Mouse (Mus musculus) G1E (cell line): ENCODE results near the gene Letm1. TPM values are rescaled to one million over a fixed set of nuclear protein-coding genes. Genes with fewer than 3 reads are reported as not detected.
A peak's percentile ranks its signal among the peaks of the same experiment; 100 is the strongest.

ENCODE experiments used
- ATAC-seq: 2 replicates; pipeline ENCODE4 v1.8.0; 2016; ENCODE audit warnings: mild to moderate bottlenecking; ENCODE audit not compliant: insufficient number of reproducible peaks, poor library complexity, low FRiP score, severe bottlenecking; ENCODE audit errors: extremely low read depth
- DNase-seq: peaks from one replicate; pipeline ENCODE4 v3.0.0; 2012; ENCODE audit warnings: low spot score
- H3K27me3 ChIP-seq: 2 replicates; pipeline ENCODE4 v1.6.1; 2012; ENCODE audit warnings: mild to moderate bottlenecking, low read length, inconsistent platforms; ENCODE audit not compliant: insufficient read depth
- H3K36me3 ChIP-seq: replicated peaks from 2 replicates; pipeline ENCODE3; 2012; ENCODE audit warnings: mild to moderate bottlenecking, inconsistent platforms
- H3K4me1 ChIP-seq: 2 replicates; pipeline ENCODE4 v1.6.1; 2012; ENCODE audit warnings: low read depth, low read length, inconsistent platforms, mixed read lengths; ENCODE audit not compliant: insufficient read depth
- H3K4me3 ChIP-seq: 2 replicates; pipeline ENCODE4 v1.5.1; 2012; ENCODE audit warnings: low read depth, mild to moderate bottlenecking, inconsistent platforms, low read length, moderate library complexity, mixed read lengths
- H3K9me3 ChIP-seq: replicated peaks from 2 replicates; pipeline ENCODE4 v1.6.1; 2012; ENCODE audit warnings: inconsistent platforms
- CTCF ChIP-seq: IDR thresholded peaks from 2 replicates; pipeline ENCODE4 v1.5.1; 2012; ENCODE audit warnings: low read depth, low read length, inconsistent platforms, mixed read lengths
- GATA1 ChIP-seq: IDR thresholded peaks from 2 replicates; pipeline ENCODE4 v1.6.1; 2012; ENCODE audit warnings: borderline replicate concordance, low read length, inconsistent platforms, mixed read lengths
- GATA2 ChIP-seq: IDR thresholded peaks from 2 replicates; pipeline ENCODE4 v1.6.1; 2012; ENCODE audit warnings: low read depth, low read length, inconsistent platforms, borderline replicate concordance
- POLR2AphosphoS5 ChIP-seq: IDR thresholded peaks from 2 replicates; pipeline ENCODE4 v1.6.1; 2012; ENCODE audit warnings: low read depth, low read length, inconsistent platforms; ENCODE audit not compliant: insufficient replicate concordance
- TAL1 ChIP-seq: conservative IDR thresholded peaks from 2 replicates; pipeline ENCODE4 v1.6.1; 2012; ENCODE audit warnings: low read depth, low read length, inconsistent platforms, mixed read lengths
- polyA plus RNA-seq: library from polyadenylated mRNA; stranded (reverse); fragments of >175 nt; gene quantifications from 2 replicates; pipeline ENCODE4 v1.2.3, GENCODE M21; 2012
- total RNA-seq, 2 experiments: library from RNA; stranded (forward) in 1 of 2; stranded (reverse) in 1 of 2; fragments of 200-1000 nt in 1 of 2; fragments of >200 nt in 1 of 2; fragmentation: Nextera tagmentation in 1 of 2; gene quantifications; 2 replicates each; pipeline ENCODE4 v1.2.3; 2014 to 2017

Letm1 gene
- 20.8 and 21.6 TPM in 2 replicates for total RNA-seq (2014; fragmentation: Nextera tagmentation)
- total RNA-seq (2017): 11.8 and 14.6 TPM in 2 replicates
- 25.4 and 28.6 TPM in 2 replicates for polyA plus RNA-seq

DNA sequence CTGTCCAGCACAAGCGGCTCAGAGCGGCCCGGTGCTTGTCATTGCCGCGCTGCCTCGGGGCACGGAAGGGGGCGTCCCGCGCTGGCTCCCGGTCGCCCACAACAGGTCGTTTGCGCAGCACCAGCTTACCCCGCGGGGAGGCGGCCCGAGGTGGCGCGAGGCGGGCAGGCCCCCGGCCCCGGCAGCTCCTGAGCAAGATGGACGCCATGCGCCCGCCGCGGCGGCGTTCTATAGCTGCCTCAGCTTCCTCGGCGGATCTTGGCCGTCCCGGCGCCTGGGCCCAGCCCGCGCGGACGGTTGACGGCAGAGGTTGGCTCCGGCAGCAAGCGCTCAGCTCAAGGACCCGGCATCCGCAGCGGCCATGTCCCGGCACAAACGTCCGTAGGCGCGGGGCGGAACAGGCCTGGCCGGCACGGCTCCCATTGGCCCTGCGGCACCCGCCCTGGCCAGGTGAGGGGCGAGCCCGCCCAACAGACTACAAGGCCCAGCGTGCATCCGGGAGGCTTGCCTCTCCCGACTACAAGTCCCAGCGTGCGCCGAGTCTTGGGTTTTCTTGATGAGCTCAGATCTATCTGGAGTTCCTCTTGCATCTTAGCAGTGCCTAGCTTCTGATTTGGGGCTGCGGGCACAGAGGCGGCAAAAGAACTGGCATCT lies at the start of gene Letm1:
Letm1 (minus strand) TSS at position 473 of the 654 bp plus-strand sequence.
- TF ChIP-seq GATA1: no peak
- TF ChIP-seq CTCF: no peak
- TF ChIP-seq GATA2: no peak
- no peak for TF ChIP-seq TAL1
- no peak for TF ChIP-seq POLR2AphosphoS5
- peak within 1 kb of the TSS; percentile 88 for H3K4me3 ChIP-seq
- peak; percentile 94 for DNase-seq
- H3K9me3 ChIP-seq: no peaks in the 10 kb centered on the region
- no peaks in the 10 kb centered on the region; the same call in 1 of the 2 replicates for H3K27me3 ChIP-seq
- peak; percentile 92 for ATAC-seq
- H3K36me3 ChIP-seq: peaks cover 25% of the 10 kb centered on the region
- H3K4me1 ChIP-seq: peaks cover 45% of the 10 kb centered on the region

GRCm38 (mm10) chr5:33830832-33831231 lies 48.2 kb upstream of the Letm1 start:
- no peak for DNase-seq
- Histone ChIP-seq H3K9me3 (no peaks in the 10 kb centered on the region), H3K36me3 (peaks cover 67% of the 10 kb centered on the region), H3K4me3 (no peak overlapping the region), H3K27me3 (no peaks in the 10 kb centered on the region), H3K4me1 (peaks cover 26% of the 10 kb centered on the region)
- no peak for TF ChIP-seq TAL1
- TF ChIP-seq GATA1: no peak
- ATAC-seq: no peak

- H3K9me3 ChIP-seq: no peaks in the 10 kb centered on the region
- no peak overlapping the region for H3K4me3 ChIP-seq
- peaks cover 31% of the 10 kb centered on the region for H3K4me1 ChIP-seq
- no peaks in the 10 kb centered on the region for H3K27me3 ChIP-seq
- no peak for ATAC-seq
- peaks cover 70% of the 10 kb centered on the region for H3K36me3 ChIP-seq
- TF ChIP-seq GATA2 (no peak), TAL1 (no peak), POLR2AphosphoS5 (no peak), GATA1 (no peak), CTCF (no peak)
- no peak for DNase-seq
Observed at GRCm38 (mm10) chr5:33829958-33830357, 47.3 kb upstream of the Letm1 start.

DNA sequence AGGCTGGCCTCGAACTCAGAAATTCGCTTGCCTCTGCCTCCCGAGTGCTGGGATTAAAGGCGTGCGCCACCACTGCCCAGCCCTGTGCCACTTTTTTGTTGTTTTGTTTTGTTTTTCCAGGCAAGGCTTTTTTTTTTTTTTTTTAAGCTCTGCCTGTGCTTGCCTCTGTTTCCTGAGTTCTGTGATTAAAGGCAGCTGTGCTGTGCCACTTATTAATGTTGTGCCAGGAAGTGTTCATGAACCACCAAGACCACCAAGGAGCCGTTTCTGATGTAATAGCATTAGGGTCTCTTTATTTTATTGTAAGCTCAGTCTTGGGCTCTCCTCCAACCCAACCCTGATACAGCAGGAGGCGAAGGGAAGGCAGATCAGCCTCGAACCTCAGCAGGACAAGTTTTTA lies 45.5 kb upstream of the Letm1 start:
- Histone ChIP-seq H3K27me3 (no peaks in the 10 kb centered on the region), H3K36me3 (peaks cover 64% of the 10 kb centered on the region), H3K9me3 (no peaks in the 10 kb centered on the region), H3K4me3 (no peak overlapping the region), H3K4me1 (peaks cover 43% of the 10 kb centered on the region)
- TF ChIP-seq CTCF: no peak
- no peak for TF ChIP-seq GATA2
- no peak for TF ChIP-seq GATA1
- DNase-seq (no peak), ATAC-seq (no peak)

DNA sequence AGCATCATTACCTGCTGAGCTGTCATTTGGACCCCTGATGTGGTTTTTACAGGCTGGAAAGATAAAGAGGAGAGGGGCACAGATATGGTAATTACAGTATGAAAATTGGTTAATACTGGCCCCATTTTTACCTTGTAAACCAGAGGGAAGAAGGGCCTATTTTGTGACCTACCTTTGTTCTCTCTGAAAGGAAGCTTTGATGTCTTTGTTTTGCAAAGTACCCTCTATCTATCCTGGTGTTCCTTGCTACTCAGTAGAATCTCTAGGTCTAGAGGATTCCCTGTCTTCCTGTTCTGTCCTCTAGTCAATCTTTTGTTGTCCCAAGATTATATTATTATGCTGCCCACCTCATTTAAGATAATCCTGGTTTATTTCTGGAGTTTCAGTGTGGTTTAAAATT lies 43.4 kb upstream of the Letm1 start:
- Histone ChIP-seq H3K9me3 (no peaks in the 10 kb centered on the region), H3K36me3 (peaks cover 49% of the 10 kb centered on the region), H3K27me3 (no peaks in the 10 kb centered on the region), H3K4me3 (no peak overlapping the region), H3K4me1 (peaks cover 54% of the 10 kb centered on the region)
- no peak for ATAC-seq
- TF ChIP-seq POLR2AphosphoS5: no peak
- TF ChIP-seq CTCF: no peak
- no peak for TF ChIP-seq GATA1
- TF ChIP-seq TAL1: no peak
- no peak for TF ChIP-seq GATA2
- DNase-seq: no peak

DNA sequence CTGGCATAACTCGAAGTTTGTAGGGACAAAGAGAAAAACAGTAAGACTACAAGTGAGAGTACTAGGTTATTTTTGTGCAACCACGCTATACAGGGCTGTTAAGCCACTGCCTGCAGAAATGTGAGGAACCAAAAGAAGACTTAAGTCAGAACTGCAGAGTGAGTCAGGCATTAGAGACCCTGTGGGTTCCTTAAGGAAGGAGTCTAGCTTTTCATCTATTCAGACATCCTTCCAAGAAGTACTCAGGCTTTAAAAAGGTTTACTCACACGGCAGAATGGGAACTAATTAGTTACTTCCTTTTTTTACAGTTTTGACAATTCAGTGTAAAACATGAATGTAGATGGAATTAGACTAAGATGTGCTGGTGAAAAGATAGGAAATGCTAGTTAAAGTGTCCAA lies 39.8 kb upstream of the Letm1 start:
- H3K4me1 ChIP-seq: peaks cover 53% of the 10 kb centered on the region
- no peak for TF ChIP-seq GATA1
- TF ChIP-seq TAL1: no peak
- no peak for TF ChIP-seq CTCF
- no peak for TF ChIP-seq GATA2
- no peak for TF ChIP-seq POLR2AphosphoS5
- H3K9me3 ChIP-seq: no peaks in the 10 kb centered on the region
- ATAC-seq (no peak), DNase-seq (peak; percentile 14)
- peaks cover 31% of the 10 kb centered on the region for H3K36me3 ChIP-seq
- no peak overlapping the region; the same call in 1 of the 2 replicates for H3K4me3 ChIP-seq
- H3K27me3 ChIP-seq: no peaks in the 10 kb centered on the region
